Mouse (Mus musculus): ENCODE measurements around the gene B4galt5.

The B4galt5 gene

GRCm38 (mm10) chr2:167278751-167279526 is 70.0 kb downstream of the B4galt5 start:
- in situ Hi-C loops (cut with MboI), result loop anchor here (5.0 kb wide), 1 partner anchor 138 kb away; no protein-coding TSS in a partner anchor

GRCm38 (mm10) chr2:167278011-167278410 is 71.0 kb downstream of the B4galt5 start:
- in situ Hi-C loops (cut with MboI), result loop anchor here (5.0 kb wide), 1 partner anchor 139 kb away; no protein-coding TSS in a partner anchor

- in situ Hi-C loops (cut with MboI), result loop anchor here (5.0 kb wide), 1 partner anchor 140 kb away; no protein-coding TSS in a partner anchor
These were observed 72.0 kb downstream of the B4galt5 start for GRCm38 (mm10) chr2:167277026-167277425.

- in situ Hi-C loops (cut with MboI), result loop anchor here (5.0 kb wide), 1 partner anchor 141 kb away; no protein-coding TSS in a partner anchor
These were observed 73.1 kb downstream of the B4galt5 start for GRCm38 (mm10) chr2:167275856-167276255.

- in situ Hi-C loops (cut with MboI), result loop anchor here (5.0 kb wide), 1 partner anchor 142 kb away; no protein-coding TSS in a partner anchor
These were observed 74.1 kb downstream of the B4galt5 start for GRCm38 (mm10) chr2:167274713-167275465.

GRCm38 (mm10) chr2:167273206-167273740 is 75.7 kb downstream of the B4galt5 start:
- in situ Hi-C loops (cut with MboI), result no loop called here

- in situ Hi-C loops (cut with MboI), result no loop called here
These were observed 76.3 kb downstream of the B4galt5 start for GRCm38 (mm10) chr2:167272706-167273105.

- in situ Hi-C loops (cut with MboI), result no loop called here
These were observed 77.9 kb downstream of the B4galt5 start for GRCm38 (mm10) chr2:167271121-167271521.

- in situ Hi-C loops (cut with MboI), result no loop called here
These were observed 78.5 kb downstream of the B4galt5 start for GRCm38 (mm10) chr2:167270496-167270895.

GRCm38 (mm10) chr2:167268721-167269120 is 80.3 kb downstream of the B4galt5 start:
- in situ Hi-C loops (cut with MboI), result no loop called here

- in situ Hi-C loops (cut with MboI), result no loop called here
These were observed 80.6 kb downstream of the B4galt5 start for GRCm38 (mm10) chr2:167268411-167268690.

- in situ Hi-C loops (cut with MboI), result no loop called here
These were observed 81.2 kb downstream of the B4galt5 start for GRCm38 (mm10) chr2:167267531-167268410.

GRCm38 (mm10) chr2:167266231-167266630 is 82.8 kb downstream of the B4galt5 start:
- in situ Hi-C loops (cut with MboI), result no loop called here

GRCm38 (mm10) chr2:167265806-167266205 is 83.2 kb downstream of the B4galt5 start:
- in situ Hi-C loops (cut with MboI), result no loop called here

GRCm38 (mm10) chr2:167265021-167265420 is 84.0 kb downstream of the B4galt5 start:
- in situ Hi-C loops (cut with MboI), result no loop called here

GRCm38 (mm10) chr2:167263931-167264330 is 85.1 kb downstream of the B4galt5 start:
- in situ Hi-C loops (cut with MboI), result no loop called here

GRCm38 (mm10) chr2:167263040-167263810 is 85.8 kb downstream of the B4galt5 start:
- in situ Hi-C loops (cut with MboI), result no loop called here

GRCm38 (mm10) chr2:167262433-167262832 is 86.5 kb downstream of the B4galt5 start:
- in situ Hi-C loops (cut with MboI), result no loop called here

GRCm38 (mm10) chr2:167261106-167261505 is 87.9 kb downstream of the B4galt5 start:
- in situ Hi-C loops (cut with MboI), result no loop called here

GRCm38 (mm10) chr2:167257790-167258189 is 91.2 kb downstream of the B4galt5 start:
- in situ Hi-C loops (cut with MboI), result no loop called here

- in situ Hi-C loops (cut with MboI), result no loop called here
These were observed 94.2 kb downstream of the B4galt5 start for GRCm38 (mm10) chr2:167254808-167255207.
